Mouse (Mus musculus) hindbrain, embryonic 14.5 days (tissue): ENCODE measurements at regions not wholly inside any gene's neighbourhood (a gene's known extent, or its start where the extent isn't known, plus 50 kb on each side); places are given as distances from the start of the nearest gene placed in this dataset.

ENCODE experiments used
- ATAC-seq: fragments of 200-750 bp; cut with Nextera tagmentation; 2 replicates; pipeline ENCODE4 v1.8.0; 2017; ENCODE audit warnings: moderate number of reproducible peaks, mild to moderate bottlenecking, moderate TSS enrichment, moderate library complexity; ENCODE audit not compliant: low FRiP score
- DNase-seq: peaks from one replicate; pipeline ENCODE4 v3.0.0-alpha.2; 2015; ENCODE audit warnings: low spot score
- H3K27ac ChIP-seq: fragments of 300-500 bp; sonication (generic); 2 replicates; pipeline ENCODE4 v1.5.1; 2014; ENCODE audit warnings: mild to moderate bottlenecking, moderate library complexity
- H3K27me3 ChIP-seq: fragments of 300-500 bp; sonication (generic); 2 replicates; pipeline ENCODE4 v1.6.1; 2014; ENCODE audit warnings: mild to moderate bottlenecking, low read length, mixed read lengths; ENCODE audit not compliant: control insufficient read depth, insufficient read depth
- H3K36me3 ChIP-seq: fragments of 300-500 bp; sonication (generic); replicated peaks from 2 replicates; pipeline ENCODE4 v1.6.1; 2014; ENCODE audit not compliant: control insufficient read depth, insufficient read depth
- H3K4me1 ChIP-seq: fragments of 300-500 bp; sonication (generic); replicated peaks from 2 replicates; pipeline ENCODE4 v1.6.1; 2014; ENCODE audit warnings: antibody characterized with exemption, low read length, mixed read lengths; ENCODE audit not compliant: control insufficient read depth, insufficient read depth
- H3K4me2 ChIP-seq: fragments of 300-500 bp; sonication (generic); replicated peaks from 2 replicates; pipeline ENCODE4 v1.6.1; 2014; ENCODE audit warnings: mild to moderate bottlenecking, moderate library complexity
- H3K4me3 ChIP-seq: fragments of 300-500 bp; sonication (generic); replicated peaks from 2 replicates; pipeline ENCODE4 v1.5.1; 2014; ENCODE audit warnings: mild to moderate bottlenecking, low read length
- H3K9ac ChIP-seq: fragments of 300-500 bp; sonication (generic); 2 replicates; pipeline ENCODE4 v1.6.1; 2014
- H3K9me3 ChIP-seq: fragments of 300-500 bp; sonication (generic); 2 replicates; pipeline ENCODE4 v1.6.1; 2016; ENCODE audit warnings: low read length; ENCODE audit not compliant: control insufficient read depth
- WGBS: fragments of 180-500 bp; shearing (Covaris S2); extraction: QIAGEN DNeasy Blood & Tissue Kit; methylation state at CpG from one replicate; pipeline ENCODE4 v1.1.7; 2014; 5-methylcytosine and 5-hydroxymethylcytosine counted together

GRCm38 (mm10) chr1:35615131-35615530 is 453.1 kb upstream of the Hs6st1 start:
- no peak overlapping the region for H3K4me3 ChIP-seq
- H3K4me2 ChIP-seq: no peak overlapping the region
- H3K9me3 ChIP-seq: no peaks in the 10 kb centered on the region
- ATAC-seq: no peak
- H3K27ac ChIP-seq: no peak overlapping the region
- H3K36me3 ChIP-seq: no peaks in the 10 kb centered on the region
- H3K4me1 ChIP-seq: no peaks in the 10 kb centered on the region
- no peak for DNase-seq
- WGBS: 84% methylated on average over 3 of the region's 3 CpGs
- no peak overlapping the region for H3K9ac ChIP-seq
- H3K27me3 ChIP-seq: no peaks in the 10 kb centered on the region

GRCm38 (mm10) chr1:35619476-35619875 is 448.7 kb upstream of the Hs6st1 start:
- Histone ChIP-seq H3K27ac (no peak overlapping the region), H3K27me3 (no peaks in the 10 kb centered on the region), H3K36me3 (no peaks in the 10 kb centered on the region), H3K9me3 (no peaks in the 10 kb centered on the region), H3K4me1 (no peaks in the 10 kb centered on the region), H3K4me3 (no peak overlapping the region), H3K9ac (no peak overlapping the region), H3K4me2 (no peak overlapping the region)
- ATAC-seq: no peak
- DNase-seq: no peak
- 85% methylated on average over 4 of the region's 4 CpGs for WGBS

GRCm38 (mm10) chr1:35642595-35642994 is 425.6 kb upstream of the Hs6st1 start:
- Histone ChIP-seq H3K4me1 (0 out of 2 replicates have a peak, but pooled peaks cover 4% of the 10 kb centered on the region), H3K27me3 (no peaks in the 10 kb centered on the region), H3K9ac (no peak overlapping the region), H3K4me3 (no peak overlapping the region), H3K9me3 (no peaks in the 10 kb centered on the region), H3K27ac (0 out of 2 replicates have a peak overlapping the region, but pooled peaks have one; percentile 5), H3K4me2 (no peak overlapping the region), H3K36me3 (no peaks in the 10 kb centered on the region)
- ATAC-seq (peak; percentile 48; the same call in 1 of the 2 replicates), DNase-seq (peak; percentile 25)
- WGBS: 29% methylated on average over 7 of the region's 7 CpGs

- Histone ChIP-seq H3K27ac (peak overlapping the region; percentile 61), H3K9me3 (no peaks in the 10 kb centered on the region), H3K4me2 (no peak overlapping the region), H3K4me3 (no peak overlapping the region), H3K9ac (no peak overlapping the region), H3K4me1 (peaks cover 4% of the 10 kb centered on the region; the same call in 1 of the 2 replicates), H3K36me3 (no peaks in the 10 kb centered on the region), H3K27me3 (no peaks in the 10 kb centered on the region)
- peak; percentile 51 for DNase-seq
- 58% methylated on average over 13 of the region's 13 CpGs for WGBS
- ATAC-seq: peak; percentile 64; the same call in 1 of the 2 replicates
Measured at GRCm38 (mm10) chr1:35653119-35653956, 414.9 kb upstream of the Hs6st1 start.

- H3K27me3 ChIP-seq: no peaks in the 10 kb centered on the region
- no peak overlapping the region for H3K9ac ChIP-seq
- H3K27ac ChIP-seq: no peak overlapping the region
- H3K4me1 ChIP-seq: no peaks in the 10 kb centered on the region
- H3K36me3 ChIP-seq: no peaks in the 10 kb centered on the region
- no peak overlapping the region for H3K4me3 ChIP-seq
- ATAC-seq: no peak
- no peak overlapping the region for H3K4me2 ChIP-seq
- 90% methylated on average over 4 of the region's 4 CpGs for WGBS
- no peaks in the 10 kb centered on the region for H3K9me3 ChIP-seq
- DNase-seq: no peak
Measured at GRCm38 (mm10) chr1:35663006-35663405, 405.2 kb upstream of the Hs6st1 start.

- 75% methylated on average over 4 of the region's 4 CpGs for WGBS
- ATAC-seq (no peak), DNase-seq (no peak)
- Histone ChIP-seq H3K27me3 (no peaks in the 10 kb centered on the region), H3K36me3 (no peaks in the 10 kb centered on the region), H3K4me1 (no peaks in the 10 kb centered on the region), H3K9me3 (no peaks in the 10 kb centered on the region), H3K4me3 (no peak overlapping the region), H3K9ac (no peak overlapping the region), H3K27ac (no peak overlapping the region), H3K4me2 (no peak overlapping the region)
Measured at GRCm38 (mm10) chr1:35673524-35673923, 394.7 kb upstream of the Hs6st1 start.

- ATAC-seq (no peak), DNase-seq (no peak)
- Histone ChIP-seq H3K27me3 (no peaks in the 10 kb centered on the region), H3K27ac (no peak overlapping the region), H3K9ac (no peak overlapping the region), H3K36me3 (no peaks in the 10 kb centered on the region), H3K4me3 (no peak overlapping the region), H3K9me3 (no peaks in the 10 kb centered on the region), H3K4me2 (no peak overlapping the region), H3K4me1 (no peaks in the 10 kb centered on the region)
- 82% methylated on average over 1 of the region's 1 CpGs for WGBS
Measured at GRCm38 (mm10) chr1:35673992-35674391, 394.2 kb upstream of the Hs6st1 start.

- no peaks in the 10 kb centered on the region for H3K36me3 ChIP-seq
- no peak overlapping the region for H3K4me3 ChIP-seq
- ATAC-seq: no peak
- 68% methylated on average over 8 of the region's 8 CpGs for WGBS
- no peak overlapping the region for H3K27ac ChIP-seq
- no peaks in the 10 kb centered on the region for H3K9me3 ChIP-seq
- no peak overlapping the region for H3K4me2 ChIP-seq
- H3K4me1 ChIP-seq: no peaks in the 10 kb centered on the region
- H3K9ac ChIP-seq: no peak overlapping the region
- no peaks in the 10 kb centered on the region for H3K27me3 ChIP-seq
- no peak for DNase-seq
Measured at GRCm38 (mm10) chr1:35682511-35682949, 385.7 kb upstream of the Hs6st1 start.

- DNase-seq: no peak
- no peak overlapping the region for H3K9ac ChIP-seq
- peak; percentile 62 for ATAC-seq
- no peaks in the 10 kb centered on the region for H3K9me3 ChIP-seq
- no peak overlapping the region for H3K4me2 ChIP-seq
- no peak overlapping the region for H3K27ac ChIP-seq
- no peaks in the 10 kb centered on the region for H3K4me1 ChIP-seq
- WGBS: 33% methylated on average over 6 of the region's 6 CpGs
- no peak overlapping the region for H3K4me3 ChIP-seq
- H3K27me3 ChIP-seq: no peaks in the 10 kb centered on the region
- no peaks in the 10 kb centered on the region for H3K36me3 ChIP-seq
Measured at GRCm38 (mm10) chr1:35685651-35686050, 382.5 kb upstream of the Hs6st1 start.
